Mouse (Mus musculus) G1E (cell line): Measurements from ENCODE around the gene Gm11937.

Source experiments
- CTCF ChIP-seq: IDR thresholded peaks from 2 replicates; pipeline ENCODE4 v1.5.1; 2012; ENCODE audit warnings: low read depth, low read length, inconsistent platforms, mixed read lengths
- GATA1 ChIP-seq: IDR thresholded peaks from 2 replicates; pipeline ENCODE4 v1.6.1; 2012; ENCODE audit warnings: borderline replicate concordance, low read length, inconsistent platforms, mixed read lengths
- GATA2 ChIP-seq: IDR thresholded peaks from 2 replicates; pipeline ENCODE4 v1.6.1; 2012; ENCODE audit warnings: low read depth, low read length, inconsistent platforms, borderline replicate concordance
- TAL1 ChIP-seq: conservative IDR thresholded peaks from 2 replicates; pipeline ENCODE4 v1.6.1; 2012; ENCODE audit warnings: low read depth, low read length, inconsistent platforms, mixed read lengths

DNA sequence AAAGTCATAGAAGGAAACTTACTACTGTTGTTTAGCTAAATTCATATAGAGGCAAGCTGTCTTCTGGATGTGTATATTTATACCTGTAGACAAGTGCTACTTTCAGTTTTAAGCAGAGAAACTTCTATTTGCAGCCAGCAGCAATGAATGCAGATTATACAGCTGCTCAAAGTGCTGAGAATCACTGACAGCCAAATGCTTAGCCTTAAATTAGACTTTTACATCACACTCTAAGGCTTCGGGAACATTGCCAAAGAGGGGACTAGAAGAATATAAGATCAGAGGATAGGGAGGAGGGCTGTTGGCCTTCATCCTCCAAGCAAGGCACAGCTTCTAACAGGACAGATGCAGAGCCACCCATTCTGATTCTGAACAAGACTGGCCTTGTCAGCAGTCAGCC, 27.1 kb upstream of the Gm11937 start:
- no peak for TF ChIP-seq CTCF
- TF ChIP-seq GATA1, result no peak
- no peak for TF ChIP-seq GATA2
- TF ChIP-seq TAL1, result no peak
